Mouse (Mus musculus) cerebellum, adult 11 months (tissue): ENCODE results near the gene Dnaic2.

Source experiments
- DNase-seq: peaks from one replicate; pipeline ENCODE4 v3.0.0; 2022

Dnaic2 gene

GRCm38 (mm10) chr11:114802540-114803267, 75.5 kb downstream of the Dnaic2 start:
- DNase-seq = no peak

- no peak for DNase-seq
These were observed 76.8 kb downstream of the Dnaic2 start for GRCm38 (mm10) chr11:114803990-114804389.

- DNase-seq = no peak
These were observed 79.8 kb downstream of the Dnaic2 start for GRCm38 (mm10) chr11:114807025-114807424.
